Mouse (Mus musculus): ENCODE measurements around the gene Tmed3. TPM values are rescaled to one million over a fixed set of nuclear protein-coding genes. Genes with fewer than 3 reads are reported as not detected.

The Tmed3 gene
- polyA plus RNA-seq, 1 experiment from 2014 or later: 79.6 TPM

DNA sequence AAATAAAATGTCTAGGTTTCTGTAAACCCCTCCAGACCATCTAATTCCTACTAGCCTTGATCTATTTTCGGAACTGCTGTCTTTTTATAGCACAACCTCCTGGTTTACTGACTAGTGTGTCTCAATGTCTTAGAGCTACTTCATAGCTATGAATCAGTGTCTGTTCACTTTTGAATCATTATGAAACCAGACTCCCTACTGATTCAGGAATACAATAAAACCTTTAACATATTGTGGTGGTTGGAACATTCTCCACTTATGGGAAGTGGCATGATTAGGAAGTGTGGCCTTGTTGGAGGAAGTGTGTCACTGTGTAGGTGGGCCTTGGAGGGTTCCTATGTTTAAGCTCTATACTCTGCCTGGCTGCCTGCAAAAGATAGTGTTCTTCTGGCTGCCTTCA, 9.7 kb downstream of the Tmed3 start:
- no peaks in the 10 kb centered on the region for H3K4me1 ChIP-seq (ENCODE audit: control insufficient read depth, insufficient read depth, low read length)
- no peaks in the 10 kb centered on the region for H3K27me3 ChIP-seq (ENCODE audit: control insufficient read depth, insufficient read depth, low read length)
- no peak overlapping the region for H3K9ac ChIP-seq (ENCODE audit: low read length)
- no peak overlapping the region for H3K4me2 ChIP-seq (ENCODE audit: low read depth, low read length)
- peaks cover 12% of the 10 kb centered on the region; the same call in 1 of the 2 replicates for H3K36me3 ChIP-seq (ENCODE audit: control insufficient read depth, insufficient read depth)
- no peak for ATAC-seq (replicated peaks; ENCODE audit: extremely low read depth, insufficient read depth, low FRiP score)
- H3K27ac ChIP-seq (ENCODE audit: low read length): no peak overlapping the region
- H3K4me3 ChIP-seq (ENCODE audit: low read length): no peak overlapping the region
- WGBS: 51% methylated on average over 1 of the region's 1 CpGs
- H3K9me3 ChIP-seq (replicated peaks; ENCODE audit: control insufficient read depth, low read length): no peaks in the 10 kb centered on the region

GRCm38 (mm10) chr9:89693670-89694069, 11.2 kb downstream of the Tmed3 start:
- Histone ChIP-seq H3K36me3 (ENCODE audit: control insufficient read depth, insufficient read depth) (peaks cover 2% of the 10 kb centered on the region; the same call in 1 of the 2 replicates), H3K4me1 (ENCODE audit: control insufficient read depth, insufficient read depth, low read length) (no peaks in the 10 kb centered on the region), H3K9ac (ENCODE audit: low read length) (no peak overlapping the region), H3K4me3 (ENCODE audit: low read length) (no peak overlapping the region), H3K27me3 (ENCODE audit: control insufficient read depth, insufficient read depth, low read length) (no peaks in the 10 kb centered on the region), H3K4me2 (ENCODE audit: low read depth, low read length) (no peak overlapping the region), H3K27ac (ENCODE audit: low read length) (no peak overlapping the region), H3K9me3 (replicated peaks; ENCODE audit: control insufficient read depth, low read length) (no peaks in the 10 kb centered on the region)
- WGBS: 77% methylated on average over 2 of the region's 2 CpGs
- ATAC-seq (replicated peaks; ENCODE audit: extremely low read depth, insufficient read depth, low FRiP score): no peak

GRCm38 (mm10) chr9:89689179-89689578, 15.7 kb downstream of the Tmed3 start:
- no peak overlapping the region for H3K9ac ChIP-seq (ENCODE audit: low read length)
- H3K4me2 ChIP-seq (ENCODE audit: low read depth, low read length): no peak overlapping the region
- H3K27ac ChIP-seq (ENCODE audit: low read length): no peak overlapping the region
- H3K27me3 ChIP-seq (ENCODE audit: control insufficient read depth, insufficient read depth, low read length): no peaks in the 10 kb centered on the region
- H3K36me3 ChIP-seq (ENCODE audit: control insufficient read depth, insufficient read depth): no peaks in the 10 kb centered on the region
- no peak for ATAC-seq (replicated peaks; ENCODE audit: extremely low read depth, insufficient read depth, low FRiP score)
- no peaks in the 10 kb centered on the region for H3K9me3 ChIP-seq (replicated peaks; ENCODE audit: control insufficient read depth, low read length)
- H3K4me1 ChIP-seq (ENCODE audit: control insufficient read depth, insufficient read depth, low read length): no peaks in the 10 kb centered on the region
- WGBS: 50% methylated on average over 1 of the region's 1 CpGs
- H3K4me3 ChIP-seq (ENCODE audit: low read length): no peak overlapping the region

DNA sequence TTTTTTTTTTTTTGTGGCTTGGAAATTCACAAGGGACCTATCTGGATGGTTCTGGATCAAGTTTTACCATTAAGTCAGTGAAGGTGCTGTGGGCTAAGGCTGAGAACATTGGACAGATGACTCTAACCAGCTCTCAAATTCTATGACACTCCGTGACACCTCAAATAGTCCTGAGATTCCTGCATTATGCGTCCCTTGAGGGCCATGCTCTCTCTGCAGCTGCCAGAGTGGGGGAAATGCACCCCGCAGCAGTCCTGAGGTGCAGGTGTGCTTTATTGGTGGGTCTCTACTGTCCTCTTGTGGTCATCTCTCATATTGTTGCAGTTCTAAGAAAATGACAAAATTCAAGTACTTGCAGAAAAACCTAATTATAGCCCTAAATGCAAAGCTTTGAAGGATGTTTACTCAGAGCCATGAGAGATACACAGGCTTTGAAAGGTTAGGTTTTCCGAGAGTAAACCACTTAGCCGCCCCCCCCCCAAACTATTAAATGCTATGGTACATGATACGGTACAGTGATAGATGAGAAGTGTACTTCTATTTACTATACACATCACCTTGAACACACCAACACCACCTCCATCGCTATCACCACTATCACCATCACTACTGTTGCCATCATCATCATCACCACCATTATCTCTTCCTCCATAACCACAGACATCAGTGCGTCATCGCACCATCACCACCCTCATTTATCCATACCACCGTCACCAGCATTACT, 17.2 kb downstream of the Tmed3 start:
- Histone ChIP-seq H3K9me3 (replicated peaks; ENCODE audit: control insufficient read depth, low read length) (no peaks in the 10 kb centered on the region), H3K27me3 (ENCODE audit: control insufficient read depth, insufficient read depth, low read length) (no peaks in the 10 kb centered on the region), H3K36me3 (ENCODE audit: control insufficient read depth, insufficient read depth) (no peaks in the 10 kb centered on the region), H3K4me3 (ENCODE audit: low read length) (no peak overlapping the region), H3K4me2 (ENCODE audit: low read depth, low read length) (no peak overlapping the region), H3K9ac (ENCODE audit: low read length) (no peak overlapping the region), H3K4me1 (ENCODE audit: control insufficient read depth, insufficient read depth, low read length) (no peaks in the 10 kb centered on the region), H3K27ac (ENCODE audit: low read length) (no peak overlapping the region)
- ATAC-seq (replicated peaks; ENCODE audit: extremely low read depth, insufficient read depth, low FRiP score): no peak
- WGBS: 56% methylated on average over 10 of the region's 10 CpGs

DNA sequence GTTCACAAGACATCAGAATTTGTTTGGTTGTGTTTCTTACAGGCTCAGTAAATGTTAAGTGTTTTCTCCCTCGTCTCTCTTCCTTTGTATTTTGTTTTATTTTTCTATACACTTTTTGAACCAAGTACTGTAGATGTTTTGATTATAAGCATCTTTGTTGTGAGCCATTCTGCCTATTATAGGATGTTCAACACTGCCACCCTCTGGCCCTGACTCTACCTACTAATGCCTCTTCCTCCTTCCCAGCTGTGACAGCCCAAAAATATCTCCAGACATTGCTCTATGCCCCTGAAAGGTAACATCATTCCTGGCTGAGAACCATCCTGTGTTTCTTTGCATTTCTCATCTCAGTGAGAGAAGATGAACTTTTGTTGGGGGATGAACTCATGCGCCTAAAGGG, 18.6 kb downstream of the Tmed3 start:
- Histone ChIP-seq H3K36me3 (ENCODE audit: control insufficient read depth, insufficient read depth) (no peaks in the 10 kb centered on the region), H3K27ac (ENCODE audit: low read length) (no peak overlapping the region)

GRCm38 (mm10) chr9:89678974-89679373, 25.9 kb downstream of the Tmed3 start:
- Histone ChIP-seq H3K27me3 (ENCODE audit: control insufficient read depth, insufficient read depth, low read length) (no peaks in the 10 kb centered on the region), H3K36me3 (ENCODE audit: control insufficient read depth, insufficient read depth) (no peaks in the 10 kb centered on the region), H3K4me2 (ENCODE audit: low read depth, low read length) (no peak overlapping the region), H3K4me3 (ENCODE audit: low read length) (no peak overlapping the region), H3K4me1 (ENCODE audit: control insufficient read depth, insufficient read depth, low read length) (no peaks in the 10 kb centered on the region), H3K27ac (ENCODE audit: low read length) (no peak overlapping the region), H3K9ac (ENCODE audit: low read length) (no peak overlapping the region), H3K9me3 (replicated peaks; ENCODE audit: control insufficient read depth, low read length) (no peaks in the 10 kb centered on the region)
- ATAC-seq (replicated peaks; ENCODE audit: extremely low read depth, insufficient read depth, low FRiP score): no peak
- WGBS: 39% methylated on average over 1 of the region's 1 CpGs

More for the DNA sequence above, 18.6 kb downstream of the Tmed3 start:
- Histone ChIP-seq H3K27me3 (ENCODE audit: control insufficient read depth, insufficient read depth, low read length) (no peaks in the 10 kb centered on the region), H3K9ac (ENCODE audit: low read length) (no peak overlapping the region), H3K9me3 (replicated peaks; ENCODE audit: control insufficient read depth, low read length) (no peaks in the 10 kb centered on the region), H3K4me3 (ENCODE audit: low read length) (no peak overlapping the region), H3K4me1 (ENCODE audit: control insufficient read depth, insufficient read depth, low read length) (no peaks in the 10 kb centered on the region), H3K4me2 (ENCODE audit: low read depth, low read length) (no peak overlapping the region)
- ATAC-seq (replicated peaks; ENCODE audit: extremely low read depth, insufficient read depth, low FRiP score): no peak
- WGBS: 64% methylated on average over 2 of the region's 2 CpGs

DNA sequence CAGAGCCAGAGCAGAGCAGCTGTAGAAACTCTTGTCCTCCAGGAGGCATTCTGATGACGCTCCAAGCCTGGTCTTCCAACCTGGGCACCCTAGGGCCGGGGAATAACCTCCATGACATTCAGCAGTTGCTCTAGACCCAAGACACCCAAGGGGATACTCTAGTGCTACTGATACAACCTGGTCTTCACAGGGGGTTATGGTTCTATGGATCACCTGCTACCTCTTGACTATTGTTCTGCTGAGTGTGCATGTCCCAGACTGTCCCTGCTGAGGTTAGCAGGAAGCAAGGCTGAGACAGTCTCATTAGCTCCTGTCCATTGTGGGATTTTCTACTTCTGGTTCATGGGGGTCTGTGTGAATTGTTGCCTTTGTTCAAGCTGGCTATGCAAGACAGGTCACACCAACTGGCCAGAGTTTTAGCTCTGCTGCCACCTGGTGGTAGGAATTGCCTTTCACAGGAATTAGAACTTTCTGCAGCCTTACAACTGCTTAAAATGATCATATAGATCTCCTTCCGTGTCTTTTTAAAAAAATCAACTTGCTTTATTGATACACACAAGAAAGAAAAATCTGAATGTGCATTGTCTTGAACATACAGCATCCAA, 30.8 kb downstream of the Tmed3 start:
- Histone ChIP-seq H3K9me3 (replicated peaks; ENCODE audit: control insufficient read depth, low read length) (no peaks in the 10 kb centered on the region), H3K9ac (ENCODE audit: low read length) (no peak overlapping the region), H3K4me2 (ENCODE audit: low read depth, low read length) (no peak overlapping the region), H3K27ac (ENCODE audit: low read length) (no peak overlapping the region), H3K36me3 (ENCODE audit: control insufficient read depth, insufficient read depth) (no peaks in the 10 kb centered on the region), H3K4me1 (ENCODE audit: control insufficient read depth, insufficient read depth, low read length) (no peaks in the 10 kb centered on the region), H3K4me3 (ENCODE audit: low read length) (no peak overlapping the region), H3K27me3 (ENCODE audit: control insufficient read depth, insufficient read depth, low read length) (no peaks in the 10 kb centered on the region)
- WGBS: 47% methylated on average over 3 of the region's 3 CpGs
- no peak; the same call in 1 of the 2 replicates for ATAC-seq (replicated peaks; ENCODE audit: extremely low read depth, insufficient read depth, low FRiP score)

GRCm38 (mm10) chr9:89673402-89673801, 31.5 kb downstream of the Tmed3 start:
- Histone ChIP-seq H3K4me2 (ENCODE audit: low read depth, low read length) (no peak overlapping the region), H3K27ac (ENCODE audit: low read length) (no peak overlapping the region), H3K9ac (ENCODE audit: low read length) (no peak overlapping the region), H3K9me3 (replicated peaks; ENCODE audit: control insufficient read depth, low read length) (no peaks in the 10 kb centered on the region), H3K36me3 (ENCODE audit: control insufficient read depth, insufficient read depth) (no peaks in the 10 kb centered on the region), H3K27me3 (ENCODE audit: control insufficient read depth, insufficient read depth, low read length) (no peaks in the 10 kb centered on the region), H3K4me1 (ENCODE audit: control insufficient read depth, insufficient read depth, low read length) (no peaks in the 10 kb centered on the region), H3K4me3 (ENCODE audit: low read length) (no peak overlapping the region)
- 81% methylated on average over 1 of the region's 1 CpGs for WGBS
- ATAC-seq (replicated peaks; ENCODE audit: extremely low read depth, insufficient read depth, low FRiP score): no peak

DNA sequence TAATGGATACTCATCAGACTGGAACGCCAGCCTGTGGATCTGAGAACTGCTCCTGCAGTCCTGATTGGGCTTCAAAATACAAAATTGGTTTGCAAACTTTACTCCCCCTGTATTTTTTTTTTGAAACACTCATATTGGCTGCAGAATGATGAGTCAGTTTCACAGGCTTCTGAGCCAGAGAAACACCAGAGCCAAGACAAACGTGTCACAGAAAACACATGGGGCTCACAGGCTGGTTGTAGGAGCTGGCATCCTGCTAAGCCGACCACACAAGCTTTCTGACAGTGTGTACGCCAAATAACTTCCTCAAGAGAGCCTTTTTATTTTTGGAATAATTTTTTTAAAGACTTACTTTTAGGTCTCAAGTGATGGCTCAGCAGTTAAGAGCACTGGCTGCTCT, 35.0 kb downstream of the Tmed3 start:
- 66% methylated on average over 4 of the region's 4 CpGs for WGBS

More for the DNA sequence above, 35.0 kb downstream of the Tmed3 start:
- Histone ChIP-seq H3K27ac (ENCODE audit: low read length) (no peak overlapping the region), H3K9ac (ENCODE audit: low read length) (no peak overlapping the region), H3K4me3 (ENCODE audit: low read length) (no peak overlapping the region), H3K4me1 (ENCODE audit: control insufficient read depth, insufficient read depth, low read length) (no peaks in the 10 kb centered on the region), H3K36me3 (ENCODE audit: control insufficient read depth, insufficient read depth) (no peaks in the 10 kb centered on the region), H3K27me3 (ENCODE audit: control insufficient read depth, insufficient read depth, low read length) (no peaks in the 10 kb centered on the region), H3K4me2 (ENCODE audit: low read depth, low read length) (no peak overlapping the region), H3K9me3 (replicated peaks; ENCODE audit: control insufficient read depth, low read length) (no peaks in the 10 kb centered on the region)
- no peak for ATAC-seq (replicated peaks; ENCODE audit: extremely low read depth, insufficient read depth, low FRiP score)

Measured in heart, embryonic 16.5 days (tissue).